Mouse (Mus musculus) heart, embryonic 10.5 days (tissue): Measurements from ENCODE around the gene Epb41. TPM values are rescaled to one million over a fixed set of nuclear protein-coding genes. Genes with fewer than 3 reads are reported as not detected.

Source experiments
- DNase-seq: peaks from one replicate; pipeline ENCODE4 v3.0.0-alpha.2; 2017; ENCODE audit warnings: low spot score
- H3K27ac ChIP-seq: fragments of 300-500 bp; sonication (generic); 2 replicates; pipeline ENCODE4 v1.5.1; 2016; ENCODE audit warnings: mild to moderate bottlenecking
- H3K27me3 ChIP-seq: fragments of 300-500 bp; sonication (generic); 2 replicates; pipeline ENCODE4 v1.6.1; 2016; ENCODE audit warnings: mild to moderate bottlenecking; ENCODE audit not compliant: poor library complexity, insufficient read depth, severe bottlenecking
- H3K36me3 ChIP-seq: fragments of 300-500 bp; sonication (generic); 2 replicates; pipeline ENCODE4 v1.6.1; 2016; ENCODE audit warnings: mild to moderate bottlenecking, moderate library complexity
- H3K4me1 ChIP-seq: fragments of 300-500 bp; sonication (generic); 2 replicates; pipeline ENCODE4 v1.6.1; 2016; ENCODE audit warnings: mild to moderate bottlenecking
- H3K4me3 ChIP-seq: fragments of 300-500 bp; sonication (generic); 2 replicates; pipeline ENCODE4 v1.5.1; 2016; ENCODE audit warnings: mild to moderate bottlenecking, moderate library complexity
- H3K9me3 ChIP-seq: fragments of 300-500 bp; sonication (generic); 2 replicates; pipeline ENCODE4 v1.6.1; 2016; ENCODE audit warnings: mild to moderate bottlenecking, moderate library complexity
- WGBS: fragments of 180-500 bp; shearing (Covaris S2); methylation state at CpG from one replicate; pipeline ENCODE4 v1.1.7; 2016; 5-methylcytosine and 5-hydroxymethylcytosine counted together
- polyA plus RNA-seq: library from polyadenylated mRNA; unstranded; fragments of >200 nt; fragmentation: Nextera tagmentation; extraction: Ambion mirVana; gene quantifications from 2 replicates; pipeline ENCODE4 v1.2.1, GENCODE M21; 2016

Gene Epb41
- polyA plus RNA-seq, 1 experiment from 2014 or later, result 78.8 TPM

DNA sequence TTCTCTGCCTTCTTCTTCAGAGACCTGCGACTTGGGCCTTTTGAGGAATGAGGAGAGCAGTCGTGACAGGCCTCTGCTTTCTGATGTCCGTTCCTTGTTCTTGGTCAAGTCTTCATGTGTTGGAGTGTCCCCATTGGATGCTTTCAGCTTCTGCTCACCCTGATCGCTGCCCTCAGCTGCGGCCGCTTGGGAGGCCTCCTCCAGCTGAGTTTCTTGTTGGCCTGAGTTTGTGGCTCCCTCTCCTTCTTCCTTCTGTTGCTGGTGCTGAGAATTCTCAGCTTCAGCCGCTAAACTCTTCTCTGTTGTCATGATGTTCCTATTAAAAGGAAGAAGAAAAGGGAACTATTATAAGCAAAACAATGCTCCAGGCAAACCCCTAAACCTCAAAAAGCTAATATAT lies 68.0 kb downstream of the Epb41 start:
- Histone ChIP-seq H3K9me3 (no peaks in the 10 kb centered on the region), H3K4me1 (no peaks in the 10 kb centered on the region), H3K4me3 (no peak overlapping the region), H3K27ac (no peak overlapping the region), H3K36me3 (peaks cover 42% of the 10 kb centered on the region), H3K27me3 (no peaks in the 10 kb centered on the region)
- no peak for DNase-seq
- 89% methylated on average over 7 of the region's 7 CpGs for WGBS

- Histone ChIP-seq H3K27ac (no peak overlapping the region), H3K4me3 (no peak overlapping the region), H3K4me1 (no peaks in the 10 kb centered on the region), H3K9me3 (no peaks in the 10 kb centered on the region), H3K36me3 (peaks cover 49% of the 10 kb centered on the region), H3K27me3 (no peaks in the 10 kb centered on the region)
- DNase-seq, result no peak
- 89% methylated on average over 7 of the region's 7 CpGs for WGBS
Measured at GRCm38 (mm10) chr4:131998641-131999040, 76.5 kb downstream of the Epb41 start.

DNA sequence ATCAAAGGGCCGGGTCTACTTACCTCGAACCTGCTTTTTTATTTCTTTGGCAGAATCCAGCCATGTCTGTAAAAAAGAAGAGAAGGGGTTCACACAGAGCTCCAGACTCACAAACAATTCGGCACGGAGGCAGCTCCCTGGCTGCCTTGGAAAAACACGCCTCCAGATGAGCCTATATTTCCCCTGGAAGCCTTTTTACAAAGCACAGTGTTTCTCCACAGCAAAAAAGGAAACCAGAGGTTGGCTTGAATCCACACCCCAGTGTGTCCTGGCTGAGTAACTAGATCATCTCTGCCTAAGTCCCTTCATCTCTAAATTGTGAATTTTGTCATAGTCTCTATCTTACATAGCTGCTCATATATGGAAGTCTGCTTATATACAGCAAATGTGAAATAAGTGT lies 77.6 kb downstream of the Epb41 start:
- Histone ChIP-seq H3K4me3 (no peak overlapping the region), H3K4me1 (no peaks in the 10 kb centered on the region), H3K27me3 (no peaks in the 10 kb centered on the region), H3K27ac (no peak overlapping the region), H3K9me3 (no peaks in the 10 kb centered on the region), H3K36me3 (peaks cover 43% of the 10 kb centered on the region)
- WGBS, result 75% methylated on average over 5 of the region's 5 CpGs
- no peak for DNase-seq

DNA sequence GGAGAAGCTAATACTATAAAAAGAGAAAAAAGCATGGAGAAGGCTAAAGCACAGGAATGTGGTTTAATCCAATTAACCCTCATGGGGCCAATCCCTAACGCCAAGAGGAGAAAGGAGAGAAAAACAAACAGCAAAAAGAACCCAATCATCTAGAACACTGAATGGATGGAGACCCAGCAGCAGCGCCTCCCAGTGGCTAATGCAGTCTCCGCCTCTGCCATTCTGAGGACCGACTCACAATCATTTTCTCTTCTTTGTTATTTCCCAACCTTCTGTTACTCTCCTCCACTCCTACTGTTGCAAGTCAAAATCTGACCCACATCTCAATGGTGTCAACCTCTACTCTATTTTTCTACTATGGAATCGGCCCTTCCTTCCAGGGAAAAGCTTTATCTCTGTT lies 78.1 kb downstream of the Epb41 start:
- Histone ChIP-seq H3K27ac (no peak overlapping the region), H3K36me3 (peaks cover 44% of the 10 kb centered on the region)
- 56% methylated on average over 5 of the region's 5 CpGs for WGBS

GRCm38 (mm10) chr4:131993792-131994191 lies 81.3 kb downstream of the Epb41 start:
- no peak overlapping the region for H3K27ac ChIP-seq
- WGBS, result 72% methylated on average over 3 of the region's 3 CpGs
- no peak for DNase-seq
- H3K36me3 ChIP-seq, result peaks cover 48% of the 10 kb centered on the region
- no peaks in the 10 kb centered on the region for H3K4me1 ChIP-seq
- no peaks in the 10 kb centered on the region for H3K27me3 ChIP-seq
- H3K9me3 ChIP-seq, result no peaks in the 10 kb centered on the region
- H3K4me3 ChIP-seq, result no peak overlapping the region

More for the DNA sequence above, 78.1 kb downstream of the Epb41 start:
- H3K4me3 ChIP-seq, result no peak overlapping the region
- no peaks in the 10 kb centered on the region for H3K4me1 ChIP-seq
- no peaks in the 10 kb centered on the region for H3K27me3 ChIP-seq
- DNase-seq, result no peak
- no peaks in the 10 kb centered on the region for H3K9me3 ChIP-seq

GRCm38 (mm10) chr4:131982881-131983538 lies 92.1 kb downstream of the Epb41 start:
- no peak for DNase-seq
- 46% methylated on average over 4 of the region's 4 CpGs for WGBS
- H3K36me3 ChIP-seq, result peaks cover 40% of the 10 kb centered on the region

DNA sequence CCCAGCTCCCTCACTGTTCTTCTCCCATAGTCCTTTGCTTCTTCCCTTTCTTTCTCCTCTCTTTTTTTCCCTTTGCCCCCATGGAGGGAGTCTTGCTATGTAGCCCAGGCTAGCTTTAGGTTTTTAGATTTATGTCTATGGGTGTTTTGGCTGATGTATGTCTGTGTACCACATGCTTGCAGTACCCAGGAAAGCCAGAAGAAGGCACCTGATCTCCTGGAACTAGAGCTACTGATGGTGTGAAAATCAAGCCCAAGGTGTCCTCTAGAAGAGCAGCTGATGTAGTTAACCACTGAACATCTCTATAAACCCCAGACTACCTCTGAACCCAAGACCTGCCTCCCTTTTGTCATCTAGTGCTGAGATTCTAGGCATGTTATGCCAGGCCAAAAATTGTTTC lies 93.4 kb downstream of the Epb41 start:
- no peaks in the 10 kb centered on the region for H3K27me3 ChIP-seq
- no peak for DNase-seq
- H3K9me3 ChIP-seq, result no peaks in the 10 kb centered on the region
- H3K36me3 ChIP-seq, result peaks cover 36% of the 10 kb centered on the region
- no peak overlapping the region for H3K27ac ChIP-seq
- H3K4me1 ChIP-seq, result no peaks in the 10 kb centered on the region
- no peak overlapping the region for H3K4me3 ChIP-seq

More at GRCm38 (mm10) chr4:131982881-131983538, 92.1 kb downstream of the Epb41 start:
- Histone ChIP-seq H3K9me3 (no peaks in the 10 kb centered on the region), H3K4me3 (no peak overlapping the region), H3K27ac (no peak overlapping the region), H3K4me1 (no peaks in the 10 kb centered on the region), H3K27me3 (no peaks in the 10 kb centered on the region)

- Histone ChIP-seq H3K27me3 (no peaks in the 10 kb centered on the region), H3K4me3 (no peak overlapping the region), H3K36me3 (peaks cover 66% of the 10 kb centered on the region), H3K9me3 (no peaks in the 10 kb centered on the region), H3K27ac (no peak overlapping the region), H3K4me1 (no peaks in the 10 kb centered on the region)
- 18% methylated on average over 4 of the region's 4 CpGs for WGBS
- DNase-seq, result peak; percentile 77
Measured at GRCm38 (mm10) chr4:131977201-131977600, 97.9 kb downstream of the Epb41 start.

DNA sequence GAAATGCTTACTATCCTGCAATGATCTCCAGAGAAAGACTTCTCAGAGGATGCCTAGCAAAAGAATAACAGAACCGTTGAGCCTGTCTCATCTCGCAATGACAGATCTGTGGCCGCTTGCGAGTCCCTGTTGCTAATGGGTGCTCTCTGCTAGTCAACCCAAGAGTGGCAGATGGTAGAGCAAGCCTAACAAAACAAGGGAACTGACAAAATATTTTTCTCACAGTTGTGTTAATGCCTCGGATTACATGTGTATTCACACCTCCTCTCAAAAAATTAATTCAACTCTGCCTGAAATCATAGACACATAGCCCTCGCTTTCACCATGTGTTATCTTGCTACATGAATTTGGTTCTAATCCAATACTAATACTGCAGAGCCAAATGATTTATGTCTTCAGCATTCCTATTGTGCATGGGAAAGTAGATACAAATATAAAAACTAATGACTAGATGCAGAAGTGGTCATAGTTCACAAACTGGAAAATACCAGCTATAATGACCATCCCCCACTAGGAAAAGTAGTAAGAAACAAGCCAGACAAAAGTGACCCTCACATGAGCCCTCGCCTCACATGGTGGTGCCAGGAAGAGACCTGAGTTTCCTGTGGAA lies 104.8 kb downstream of the Epb41 start:
- 86% methylated on average over 7 of the region's 7 CpGs for WGBS
- Histone ChIP-seq H3K4me3 (no peak overlapping the region), H3K27me3 (no peaks in the 10 kb centered on the region), H3K4me1 (no peaks in the 10 kb centered on the region), H3K36me3 (peaks cover 77% of the 10 kb centered on the region), H3K27ac (no peak overlapping the region), H3K9me3 (no peaks in the 10 kb centered on the region)
- DNase-seq, result no peak

GRCm38 (mm10) chr4:131968873-131969272 lies 106.2 kb downstream of the Epb41 start:
- Histone ChIP-seq H3K27ac (no peak overlapping the region), H3K36me3 (peaks cover 71% of the 10 kb centered on the region)

DNA sequence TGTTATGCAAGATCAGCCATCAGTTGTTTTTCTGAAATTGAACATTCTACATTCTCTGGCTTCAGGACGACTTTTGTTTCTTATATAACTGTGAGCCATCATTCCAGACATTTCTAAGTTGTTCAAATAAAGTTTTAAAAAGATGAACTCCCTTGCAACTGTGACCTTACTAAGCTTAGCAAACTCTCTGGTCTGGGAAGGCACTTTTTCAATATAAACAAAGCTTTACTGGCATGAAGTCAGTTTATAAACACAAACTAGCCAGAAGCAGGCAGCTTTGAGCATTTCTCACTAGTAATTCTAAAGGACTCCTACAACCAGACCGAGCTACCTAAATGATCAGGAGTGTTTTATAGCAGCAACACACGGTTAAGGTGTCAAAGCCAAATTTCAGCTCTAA lies 118.0 kb downstream of the Epb41 start:
- DNase-seq, result no peak
- H3K4me3 ChIP-seq, result no peak overlapping the region
- no peaks in the 10 kb centered on the region for H3K4me1 ChIP-seq
- no peaks in the 10 kb centered on the region for H3K9me3 ChIP-seq
- no peaks in the 10 kb centered on the region for H3K27me3 ChIP-seq
- peaks cover 68% of the 10 kb centered on the region for H3K36me3 ChIP-seq
- 88% methylated on average over 3 of the region's 3 CpGs for WGBS
- no peak overlapping the region for H3K27ac ChIP-seq

More at GRCm38 (mm10) chr4:131968873-131969272, 106.2 kb downstream of the Epb41 start:
- Histone ChIP-seq H3K4me3 (no peak overlapping the region), H3K9me3 (no peaks in the 10 kb centered on the region), H3K4me1 (no peaks in the 10 kb centered on the region), H3K27me3 (no peaks in the 10 kb centered on the region)
- no peak for DNase-seq
- WGBS, result 88% methylated on average over 2 of the region's 2 CpGs

GRCm38 (mm10) chr4:131950657-131951056 lies 124.5 kb downstream of the Epb41 start:
- H3K27ac ChIP-seq, result no peak overlapping the region
- no peak for DNase-seq
- peaks cover 13% of the 10 kb centered on the region; the same call in 1 of the 2 replicates for H3K4me1 ChIP-seq
- peaks cover 38% of the 10 kb centered on the region for H3K36me3 ChIP-seq
- H3K9me3 ChIP-seq, result no peaks in the 10 kb centered on the region
- no peaks in the 10 kb centered on the region for H3K27me3 ChIP-seq
- WGBS, result 67% methylated on average over 8 of the region's 8 CpGs
- no peak overlapping the region for H3K4me3 ChIP-seq

DNA sequence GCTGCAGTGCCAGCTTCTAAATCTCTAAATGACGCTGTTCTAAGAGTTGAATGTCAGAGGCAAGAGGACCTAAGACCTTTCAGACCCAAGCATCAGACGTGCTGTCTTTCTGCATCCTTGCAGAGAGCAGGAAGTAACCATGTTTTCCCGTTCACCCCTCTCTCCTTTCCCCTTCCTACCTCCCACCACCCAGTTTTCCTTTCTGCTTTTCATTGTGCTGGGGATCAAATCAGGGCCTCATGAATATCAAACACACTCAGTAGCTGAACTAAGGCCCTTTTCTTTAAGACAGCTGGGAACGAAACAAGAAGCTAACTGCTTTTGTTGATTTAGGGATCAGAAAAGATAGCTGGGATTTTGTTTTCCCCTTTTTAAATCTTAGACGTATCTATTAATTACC lies 125.2 kb downstream of the Epb41 start:
- H3K9me3 ChIP-seq, result no peaks in the 10 kb centered on the region
- peaks cover 30% of the 10 kb centered on the region for H3K36me3 ChIP-seq
- H3K4me3 ChIP-seq, result no peak overlapping the region
- peaks cover 13% of the 10 kb centered on the region; the same call in 1 of the 2 replicates for H3K4me1 ChIP-seq
- DNase-seq, result no peak
- WGBS, result 57% methylated on average over 5 of the region's 5 CpGs
- H3K27ac ChIP-seq, result peak overlapping the region; percentile 42; the same call in 1 of the 2 replicates
- H3K27me3 ChIP-seq, result no peaks in the 10 kb centered on the region
